Mouse (Mus musculus) olfactory bulb, adult 2 months (tissue): ENCODE measurements around the gene Fez1.

Experiments
- CTCF ChIP-seq: fragments of 200-500 bp; IDR thresholded peaks from 2 replicates; pipeline ENCODE4 v1.5.1; 2012; ENCODE audit warnings: low read depth, mild to moderate bottlenecking, low read length, moderate library complexity; ENCODE audit not compliant: insufficient read depth
- POLR2A ChIP-seq: fragments of 200-500 bp; IDR thresholded peaks from 2 replicates; pipeline ENCODE4 v1.6.1; 2012; ENCODE audit warnings: mild to moderate bottlenecking, low read depth, low read length, moderate library complexity; ENCODE audit not compliant: insufficient read depth

DNA sequence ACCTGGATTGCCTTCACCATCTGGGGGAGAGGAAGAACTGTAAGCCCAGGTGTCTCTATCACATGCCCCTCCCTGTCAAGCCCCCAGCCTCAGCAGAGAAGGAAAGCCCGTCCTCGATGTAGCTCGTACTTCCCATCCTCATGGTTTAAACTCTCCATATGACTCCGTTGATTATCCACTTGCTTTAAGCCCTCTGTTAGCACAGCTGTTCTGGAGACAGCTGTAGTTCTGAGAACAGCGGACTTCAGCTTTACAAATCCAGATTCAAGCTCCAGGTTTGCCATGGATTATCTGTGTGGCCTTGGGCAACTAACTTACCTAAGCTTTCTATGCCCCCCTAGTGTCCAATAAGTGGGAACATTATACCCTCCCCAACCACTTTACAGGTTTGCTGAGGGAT is 102.1 kb downstream of the Fez1 start:
- no peak for TF ChIP-seq CTCF
- no peak for TF ChIP-seq POLR2A
